Mouse (Mus musculus): ENCODE measurements around the gene Flrt3.

Flrt3 gene

GRCm38 (mm10) chr2:140621730-140622337 is 49.4 kb downstream of the Flrt3 start:
- no peak for DNase-seq

DNA sequence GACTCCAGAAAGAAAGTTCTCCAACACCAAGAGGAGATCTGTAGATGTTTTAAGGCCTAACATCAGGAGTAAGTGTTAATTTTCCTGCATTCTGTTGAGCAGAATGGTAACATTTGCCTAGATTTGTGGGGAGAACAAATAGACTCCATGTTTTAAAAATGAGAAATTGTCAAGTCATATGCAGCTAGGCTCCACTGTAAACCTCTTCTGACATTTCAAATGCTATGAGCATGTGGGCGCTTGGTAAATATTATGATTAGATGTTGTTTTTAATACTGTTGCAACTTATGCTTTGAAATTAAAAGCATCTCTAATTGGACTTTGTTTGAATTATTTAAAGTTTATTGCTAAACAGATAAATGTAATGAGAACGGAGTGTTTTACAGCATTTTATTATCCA is 55.8 kb downstream of the Flrt3 start:
- no peak for DNase-seq

All from kidney, adult 9 months (tissue).